Mouse (Mus musculus): ENCODE data around the gene Ablim1. TPM values are rescaled to one million over a fixed set of nuclear protein-coding genes. Genes with fewer than 3 reads are reported as not detected.

The Ablim1 gene
- polyA plus RNA-seq, 1 experiment, result 501 TPM

- TF ChIP-seq POLR2A (IDR thresholded peaks at IDR 0.05; ENCODE audit: insufficient read depth, low read depth, low read length) (no peak), CTCF (IDR thresholded peaks at IDR 0.05; ENCODE audit: insufficient read depth, low read depth, low read length) (no peak)
- 66% methylated on average over 2 of the region's 2 CpGs for WGBS
- H3K27ac ChIP-seq (ENCODE audit: insufficient read depth, low read depth, low read length), result no peak overlapping the region
- no peak overlapping the region for H3K4me3 ChIP-seq (ENCODE audit: insufficient read depth, low read depth, low read length)
- H3K4me1 ChIP-seq (ENCODE audit: control insufficient read depth, insufficient read depth, low read length), result peaks cover 10% of the 10 kb centered on the region
Measured at GRCm38 (mm10) chr19:56999781-57000180, 314.9 kb downstream of the Ablim1 start.

- Histone ChIP-seq H3K27ac (ENCODE audit: insufficient read depth, low read depth, low read length) (0 out of 2 replicates have a peak overlapping the region, but pooled peaks have one; percentile 43), H3K4me1 (ENCODE audit: control insufficient read depth, insufficient read depth, low read length) (peaks cover 10% of the 10 kb centered on the region), H3K4me3 (ENCODE audit: insufficient read depth, low read depth, low read length) (no peak overlapping the region)
- 76% methylated on average over 2 of the region's 2 CpGs for WGBS
- no peak for TF ChIP-seq POLR2A (IDR thresholded peaks at IDR 0.05; ENCODE audit: insufficient read depth, low read depth, low read length)
- TF ChIP-seq CTCF (IDR thresholded peaks at IDR 0.05; ENCODE audit: insufficient read depth, low read depth, low read length), result no peak
Measured at GRCm38 (mm10) chr19:56998910-56999309, 315.8 kb downstream of the Ablim1 start.

- peaks cover 10% of the 10 kb centered on the region for H3K4me1 ChIP-seq (ENCODE audit: control insufficient read depth, insufficient read depth, low read length)
- 0 out of 2 replicates have a peak overlapping the region, but pooled peaks have one; percentile 2 for H3K27ac ChIP-seq (ENCODE audit: insufficient read depth, low read depth, low read length)
- WGBS, result 75% methylated on average over 4 of the region's 4 CpGs
Measured at GRCm38 (mm10) chr19:56998331-56998730, 316.4 kb downstream of the Ablim1 start.

DNA sequence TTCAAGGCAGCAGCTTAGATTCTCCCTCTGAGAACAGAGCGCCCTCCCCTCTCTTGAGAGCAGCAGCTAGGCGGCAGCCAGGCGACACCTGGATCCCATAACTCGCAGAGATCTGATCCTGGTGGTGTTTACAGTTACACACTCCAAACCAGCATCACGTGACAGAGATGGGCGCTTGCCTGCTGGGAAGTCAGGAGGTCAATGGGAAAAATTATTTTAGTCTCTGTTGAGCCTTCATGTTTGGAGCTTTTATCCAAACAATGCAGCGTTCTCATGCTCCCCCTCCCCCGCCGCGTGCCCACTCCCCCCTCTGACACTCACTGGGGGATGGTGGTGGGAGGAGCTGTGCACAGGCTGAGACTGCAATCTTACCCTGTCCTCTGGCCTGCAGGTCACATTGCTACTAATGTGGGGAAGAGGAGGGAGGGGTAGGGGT, 317.5 kb downstream of the Ablim1 start:
- TF ChIP-seq POLR2A (IDR thresholded peaks at IDR 0.05; ENCODE audit: insufficient read depth, low read depth, low read length) (no peak), CTCF (IDR thresholded peaks at IDR 0.05; ENCODE audit: insufficient read depth, low read depth, low read length) (no peak)
- 13% methylated on average over 10 of the region's 10 CpGs for WGBS
- Histone ChIP-seq H3K27ac (ENCODE audit: insufficient read depth, low read depth, low read length) (0 out of 2 replicates have a peak overlapping the region, but pooled peaks have one; percentile 12), H3K4me3 (ENCODE audit: insufficient read depth, low read depth, low read length) (no peak overlapping the region), H3K4me1 (ENCODE audit: control insufficient read depth, insufficient read depth, low read length) (peaks cover 7% of the 10 kb centered on the region)

More at GRCm38 (mm10) chr19:56998331-56998730, 316.4 kb downstream of the Ablim1 start:
- no peak overlapping the region for H3K4me3 ChIP-seq (ENCODE audit: insufficient read depth, low read depth, low read length)
- TF ChIP-seq CTCF (IDR thresholded peaks at IDR 0.05; ENCODE audit: insufficient read depth, low read depth, low read length), result no peak
- no peak for TF ChIP-seq POLR2A (IDR thresholded peaks at IDR 0.05; ENCODE audit: insufficient read depth, low read depth, low read length)

DNA sequence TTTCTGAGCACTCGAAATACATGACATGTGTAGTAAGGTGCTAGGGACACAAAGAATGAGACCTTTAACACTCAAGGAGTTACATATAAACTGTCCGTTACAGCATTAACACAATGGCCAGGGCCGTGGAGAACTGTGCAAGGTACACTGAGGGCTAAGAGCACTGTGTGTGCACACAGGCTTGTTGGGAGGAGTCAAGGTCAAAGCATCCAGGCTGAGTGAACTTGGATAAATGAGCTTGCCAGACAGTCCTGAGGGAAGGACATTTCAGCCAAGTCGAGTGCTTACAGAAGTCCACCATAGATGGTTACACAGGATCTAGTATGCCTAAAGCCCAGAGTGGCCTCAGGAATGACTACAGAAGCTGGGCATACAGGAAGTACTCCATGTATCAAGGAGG, 319.3 kb downstream of the Ablim1 start:
- Histone ChIP-seq H3K4me3 (ENCODE audit: insufficient read depth, low read depth, low read length) (no peak overlapping the region), H3K4me1 (ENCODE audit: control insufficient read depth, insufficient read depth, low read length) (peaks cover 8% of the 10 kb centered on the region), H3K27ac (ENCODE audit: insufficient read depth, low read depth, low read length) (no peak overlapping the region)
- TF ChIP-seq POLR2A (IDR thresholded peaks at IDR 0.05; ENCODE audit: insufficient read depth, low read depth, low read length) (no peak), CTCF (IDR thresholded peaks at IDR 0.05; ENCODE audit: insufficient read depth, low read depth, low read length) (no peak)
- WGBS, result 82% methylated on average over 4 of the region's 4 CpGs

DNA sequence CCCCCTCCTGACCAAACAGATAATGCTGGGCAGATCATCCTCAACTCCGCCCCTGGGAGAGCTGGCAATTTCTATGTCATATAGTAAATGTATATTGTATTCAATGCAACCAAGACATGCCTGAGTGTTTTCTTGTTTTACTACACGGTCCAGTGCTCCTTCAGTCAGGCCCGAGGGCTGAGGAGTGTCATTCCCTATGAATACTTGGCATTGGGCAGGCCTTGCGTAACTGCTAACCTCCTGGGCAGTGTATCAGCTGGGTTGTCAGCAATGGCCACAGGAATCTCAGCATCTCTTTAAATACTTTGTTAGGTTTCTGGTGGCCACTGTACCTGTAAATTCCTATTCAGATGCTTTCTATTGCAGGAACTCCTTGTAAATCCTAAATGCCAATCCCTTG, 320.1 kb downstream of the Ablim1 start:
- Histone ChIP-seq H3K27ac (ENCODE audit: insufficient read depth, low read depth, low read length) (no peak overlapping the region), H3K4me3 (ENCODE audit: insufficient read depth, low read depth, low read length) (no peak overlapping the region), H3K4me1 (ENCODE audit: control insufficient read depth, insufficient read depth, low read length) (peaks cover 16% of the 10 kb centered on the region)
- TF ChIP-seq POLR2A (IDR thresholded peaks at IDR 0.05; ENCODE audit: insufficient read depth, low read depth, low read length) (no peak), CTCF (IDR thresholded peaks at IDR 0.05; ENCODE audit: insufficient read depth, low read depth, low read length) (no peak)
- WGBS, result 80% methylated on average over 4 of the region's 4 CpGs

GRCm38 (mm10) chr19:56993763-56994162, 321.0 kb downstream of the Ablim1 start:
- 77% methylated on average over 4 of the region's 4 CpGs for WGBS
- Histone ChIP-seq H3K4me3 (ENCODE audit: insufficient read depth, low read depth, low read length) (no peak overlapping the region), H3K4me1 (ENCODE audit: control insufficient read depth, insufficient read depth, low read length) (peaks cover 15% of the 10 kb centered on the region), H3K27ac (ENCODE audit: insufficient read depth, low read depth, low read length) (no peak overlapping the region)
- TF ChIP-seq POLR2A (IDR thresholded peaks at IDR 0.05; ENCODE audit: insufficient read depth, low read depth, low read length), result no peak
- no peak for TF ChIP-seq CTCF (IDR thresholded peaks at IDR 0.05; ENCODE audit: insufficient read depth, low read depth, low read length)

DNA sequence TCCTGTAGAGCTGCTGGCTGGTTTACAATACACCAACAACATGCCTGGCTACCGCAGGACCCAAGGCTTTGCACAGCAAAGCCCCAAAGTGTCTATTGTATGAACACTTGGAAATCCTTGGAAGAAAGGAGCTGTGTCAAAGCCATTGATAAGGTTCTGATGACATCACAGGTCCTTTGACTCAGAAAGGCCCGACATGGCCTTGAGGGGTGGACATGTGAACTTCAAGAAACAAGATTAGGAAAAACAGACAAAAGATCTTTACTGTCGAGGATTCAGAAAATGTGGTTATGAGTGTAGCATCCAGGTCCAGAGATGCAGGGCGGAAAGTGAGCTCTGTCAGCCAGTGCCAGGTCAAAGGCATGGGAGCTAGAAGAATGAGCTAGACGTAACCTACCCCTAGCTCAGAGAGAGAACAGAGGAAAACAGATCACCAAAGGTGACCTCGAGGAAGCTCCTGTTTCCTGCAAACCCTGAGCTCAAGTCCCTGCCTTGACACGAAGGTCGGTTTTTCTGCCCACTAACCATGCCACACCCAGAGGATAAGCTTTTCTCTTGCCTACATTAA, 321.7 kb downstream of the Ablim1 start:
- WGBS, result 77% methylated on average over 8 of the region's 8 CpGs
- TF ChIP-seq POLR2A (IDR thresholded peaks at IDR 0.05; ENCODE audit: insufficient read depth, low read depth, low read length), result no peak
- no peak for TF ChIP-seq CTCF (IDR thresholded peaks at IDR 0.05; ENCODE audit: insufficient read depth, low read depth, low read length)

GRCm38 (mm10) chr19:56990367-56991111, 324.2 kb downstream of the Ablim1 start:
- Histone ChIP-seq H3K4me3 (ENCODE audit: insufficient read depth, low read depth, low read length) (no peak overlapping the region), H3K27ac (ENCODE audit: insufficient read depth, low read depth, low read length) (no peak overlapping the region), H3K4me1 (ENCODE audit: control insufficient read depth, insufficient read depth, low read length) (peaks cover 11% of the 10 kb centered on the region)
- 32% methylated on average over 14 of the region's 14 CpGs for WGBS
- TF ChIP-seq CTCF (IDR thresholded peaks at IDR 0.05; ENCODE audit: insufficient read depth, low read depth, low read length) (no peak), POLR2A (IDR thresholded peaks at IDR 0.05; ENCODE audit: insufficient read depth, low read depth, low read length) (no peak)

More for the DNA sequence above, 321.7 kb downstream of the Ablim1 start:
- H3K4me3 ChIP-seq (ENCODE audit: insufficient read depth, low read depth, low read length), result no peak overlapping the region
- H3K4me1 ChIP-seq (ENCODE audit: control insufficient read depth, insufficient read depth, low read length), result peaks cover 15% of the 10 kb centered on the region
- H3K27ac ChIP-seq (ENCODE audit: insufficient read depth, low read depth, low read length), result no peak overlapping the region
